Mouse (Mus musculus) heart, embryonic 16.5 days (tissue): ENCODE results near the gene Insm1. TPM values are rescaled to one million over a fixed set of nuclear protein-coding genes. Genes with fewer than 3 reads are reported as not detected.
A peak's percentile ranks its signal among the peaks of the same experiment; 100 is the strongest.

Source experiments
- ATAC-seq: fragments of 200-750 bp; cut with Nextera tagmentation; replicated peaks from 2 replicates; pipeline ENCODE4 v1.8.0; 2017; ENCODE audit warnings: moderate number of reproducible peaks; ENCODE audit not compliant: insufficient read depth, low FRiP score; ENCODE audit errors: extremely low read depth
- H3K27ac ChIP-seq: fragments of 300-500 bp; sonication (generic); 2 replicates; pipeline ENCODE4 v1.5.1; 2014; ENCODE audit warnings: mild to moderate bottlenecking, low read length, control low read depth, moderate library complexity
- H3K27me3 ChIP-seq: fragments of 300-500 bp; sonication (generic); 2 replicates; pipeline ENCODE4 v1.6.1; 2014; ENCODE audit warnings: low read length, mixed read lengths; ENCODE audit not compliant: control insufficient read depth, insufficient read depth
- H3K36me3 ChIP-seq: fragments of 300-500 bp; sonication (generic); 2 replicates; pipeline ENCODE4 v1.6.1; 2014; ENCODE audit not compliant: control insufficient read depth, insufficient read depth
- H3K4me1 ChIP-seq: fragments of 300-500 bp; sonication (generic); 2 replicates; pipeline ENCODE4 v1.6.1; 2014; ENCODE audit warnings: low read length, mixed read lengths; ENCODE audit not compliant: control insufficient read depth, insufficient read depth
- H3K4me2 ChIP-seq: fragments of 300-500 bp; sonication (generic); 2 replicates; pipeline ENCODE4 v1.6.1; 2014; ENCODE audit warnings: low read depth, mild to moderate bottlenecking, control low read depth, low read length
- H3K4me3 ChIP-seq: fragments of 300-500 bp; sonication (generic); 2 replicates; pipeline ENCODE4 v1.5.1; 2014; ENCODE audit warnings: mild to moderate bottlenecking, control low read depth, low read length
- H3K9ac ChIP-seq: fragments of 300-500 bp; sonication (generic); 2 replicates; pipeline ENCODE4 v1.6.1; 2014; ENCODE audit warnings: low read length, control low read depth
- H3K9me3 ChIP-seq: fragments of 300-500 bp; sonication (generic); replicated peaks from 2 replicates; pipeline ENCODE4 v1.6.1; 2016; ENCODE audit warnings: low read length; ENCODE audit not compliant: control insufficient read depth
- WGBS: fragments of 180-500 bp; shearing (Covaris S2); extraction: QIAGEN DNeasy Blood & Tissue Kit; methylation state at CpG from one replicate; pipeline ENCODE4 v1.1.7; 2014; 5-methylcytosine and 5-hydroxymethylcytosine counted together
- polyA plus RNA-seq: library from polyadenylated mRNA; unstranded; fragments of >200 nt; fragmentation: Nextera tagmentation; extraction: Ambion mirVana; gene quantifications from 2 replicates; pipeline ENCODE4 v1.2.1, GENCODE M21; 2015

Gene Insm1
- polyA plus RNA-seq, result 0.24 TPM in 1 of 2 replicates, not detected in the other

GRCm38 (mm10) chr2:146221076-146221928 is at the start of gene Insm1:
TSS of gene Insm1 (plus strand) at chr2:146221921.
- Histone ChIP-seq H3K4me3 (peak within 1 kb of the TSS; percentile 55), H3K9me3 (no peaks in the 10 kb centered on the region), H3K27ac (no peak within 1 kb of the TSS), H3K27me3 (peaks cover 85% of the 10 kb centered on the region), H3K36me3 (no peaks in the 10 kb centered on the region), H3K9ac (no peak within 1 kb of the TSS), H3K4me1 (peaks cover 27% of the 10 kb centered on the region), H3K4me2 (peak within 1 kb of the TSS; percentile 81)
- whole genome bisulfite sequencing, result 1% methylated on average over 77 of the region's 86 CpGs
- ATAC-seq, result no peak; the same call in 1 of the 2 replicates

- no peak overlapping the region for H3K4me2 ChIP-seq
- no peaks in the 10 kb centered on the region for H3K27me3 ChIP-seq
- no peak overlapping the region for H3K27ac ChIP-seq
- no peaks in the 10 kb centered on the region for H3K36me3 ChIP-seq
- H3K4me1 ChIP-seq, result no peaks in the 10 kb centered on the region
- H3K4me3 ChIP-seq, result no peak overlapping the region
- no peak overlapping the region for H3K9ac ChIP-seq
- H3K9me3 ChIP-seq, result no peaks in the 10 kb centered on the region
- 43% methylated on average over 4 of the region's 4 CpGs for WGBS
- ATAC-seq, result no peak
Measured at GRCm38 (mm10) chr2:146172106-146172505, 49.6 kb upstream of the Insm1 start.

- no peak overlapping the region for H3K27ac ChIP-seq
- H3K36me3 ChIP-seq, result no peaks in the 10 kb centered on the region
- 80% methylated on average over 7 of the region's 7 CpGs for WGBS
- ATAC-seq, result no peak
- no peaks in the 10 kb centered on the region for H3K27me3 ChIP-seq
- no peak overlapping the region for H3K4me2 ChIP-seq
- no peak overlapping the region for H3K9ac ChIP-seq
- H3K4me1 ChIP-seq, result no peaks in the 10 kb centered on the region
- H3K4me3 ChIP-seq, result no peak overlapping the region
- peaks cover 5% of the 10 kb centered on the region; the same call in 1 of the 2 replicates for H3K9me3 ChIP-seq
Measured at GRCm38 (mm10) chr2:146174173-146174572, 47.5 kb upstream of the Insm1 start.

GRCm38 (mm10) chr2:146178718-146179117 is 43.0 kb upstream of the Insm1 start:
- peaks cover 5% of the 10 kb centered on the region; the same call in 1 of the 2 replicates for H3K9me3 ChIP-seq
- H3K4me2 ChIP-seq, result no peak overlapping the region
- H3K9ac ChIP-seq, result no peak overlapping the region
- H3K27ac ChIP-seq, result no peak overlapping the region
- no peak for ATAC-seq
- no peaks in the 10 kb centered on the region for H3K36me3 ChIP-seq
- no peak overlapping the region for H3K4me3 ChIP-seq
- 86% methylated on average over 1 of the region's 1 CpGs for WGBS
- H3K4me1 ChIP-seq, result no peaks in the 10 kb centered on the region
- peaks cover 4% of the 10 kb centered on the region; the same call in 1 of the 2 replicates for H3K27me3 ChIP-seq

- no peaks in the 10 kb centered on the region for H3K9me3 ChIP-seq
- no peak for ATAC-seq
- peaks cover 6% of the 10 kb centered on the region; the same call in 1 of the 2 replicates for H3K27me3 ChIP-seq
- no peaks in the 10 kb centered on the region for H3K4me1 ChIP-seq
- WGBS, result 59% methylated on average over 24 of the region's 24 CpGs
- no peaks in the 10 kb centered on the region for H3K36me3 ChIP-seq
- H3K9ac ChIP-seq, result no peak overlapping the region
- H3K27ac ChIP-seq, result no peak overlapping the region
- H3K4me3 ChIP-seq, result no peak overlapping the region
- no peak overlapping the region for H3K4me2 ChIP-seq
Measured at GRCm38 (mm10) chr2:146183830-146184793, 37.6 kb upstream of the Insm1 start.

GRCm38 (mm10) chr2:146196126-146196525 is 25.6 kb upstream of the Insm1 start:
- H3K27ac ChIP-seq, result no peak overlapping the region
- H3K4me3 ChIP-seq, result no peak overlapping the region

GRCm38 (mm10) chr2:146197947-146198346 is 23.8 kb upstream of the Insm1 start:
- Histone ChIP-seq H3K4me1 (no peaks in the 10 kb centered on the region), H3K27me3 (no peaks in the 10 kb centered on the region), H3K9ac (no peak overlapping the region), H3K9me3 (no peaks in the 10 kb centered on the region), H3K36me3 (no peaks in the 10 kb centered on the region), H3K27ac (no peak overlapping the region), H3K4me2 (no peak overlapping the region), H3K4me3 (no peak overlapping the region)
- ATAC-seq, result no peak
- 45% methylated on average over 7 of the region's 7 CpGs for WGBS

More at GRCm38 (mm10) chr2:146196126-146196525, 25.6 kb upstream of the Insm1 start:
- no peak for ATAC-seq
- H3K4me1 ChIP-seq, result no peaks in the 10 kb centered on the region
- H3K36me3 ChIP-seq, result no peaks in the 10 kb centered on the region
- H3K27me3 ChIP-seq, result no peaks in the 10 kb centered on the region
- WGBS, result 84% methylated on average over 11 of the region's 11 CpGs
- H3K9me3 ChIP-seq, result no peaks in the 10 kb centered on the region
- no peak overlapping the region for H3K4me2 ChIP-seq
- H3K9ac ChIP-seq, result no peak overlapping the region

- Histone ChIP-seq H3K4me3 (no peak overlapping the region), H3K27me3 (peaks cover 5% of the 10 kb centered on the region), H3K4me2 (no peak overlapping the region), H3K4me1 (no peaks in the 10 kb centered on the region), H3K36me3 (no peaks in the 10 kb centered on the region), H3K27ac (no peak overlapping the region), H3K9me3 (no peaks in the 10 kb centered on the region; the same call in 1 of the 2 replicates), H3K9ac (no peak overlapping the region)
- WGBS, result 37% methylated on average over 4 of the region's 4 CpGs
- ATAC-seq, result no peak
Measured at GRCm38 (mm10) chr2:146210968-146211367, 10.8 kb upstream of the Insm1 start.
